Mouse (Mus musculus): ENCODE results near the gene Zfand5. TPM values are rescaled to one million over a fixed set of nuclear protein-coding genes. Genes with fewer than 3 reads are reported as not detected.
A peak's percentile ranks its signal among the peaks of the same experiment; 100 is the strongest.
"Not testable (repeated sequence)": the region's sequence is repeated elsewhere in the genome, so short reads cannot be mapped to it uniquely, and the experiment has no call there.

The Zfand5 gene
- 82.6 and 94.9 TPM in 2 replicates for polyA plus RNA-seq (2015; fragmentation: Nextera tagmentation; extraction: Ambion mirVana)

DNA sequence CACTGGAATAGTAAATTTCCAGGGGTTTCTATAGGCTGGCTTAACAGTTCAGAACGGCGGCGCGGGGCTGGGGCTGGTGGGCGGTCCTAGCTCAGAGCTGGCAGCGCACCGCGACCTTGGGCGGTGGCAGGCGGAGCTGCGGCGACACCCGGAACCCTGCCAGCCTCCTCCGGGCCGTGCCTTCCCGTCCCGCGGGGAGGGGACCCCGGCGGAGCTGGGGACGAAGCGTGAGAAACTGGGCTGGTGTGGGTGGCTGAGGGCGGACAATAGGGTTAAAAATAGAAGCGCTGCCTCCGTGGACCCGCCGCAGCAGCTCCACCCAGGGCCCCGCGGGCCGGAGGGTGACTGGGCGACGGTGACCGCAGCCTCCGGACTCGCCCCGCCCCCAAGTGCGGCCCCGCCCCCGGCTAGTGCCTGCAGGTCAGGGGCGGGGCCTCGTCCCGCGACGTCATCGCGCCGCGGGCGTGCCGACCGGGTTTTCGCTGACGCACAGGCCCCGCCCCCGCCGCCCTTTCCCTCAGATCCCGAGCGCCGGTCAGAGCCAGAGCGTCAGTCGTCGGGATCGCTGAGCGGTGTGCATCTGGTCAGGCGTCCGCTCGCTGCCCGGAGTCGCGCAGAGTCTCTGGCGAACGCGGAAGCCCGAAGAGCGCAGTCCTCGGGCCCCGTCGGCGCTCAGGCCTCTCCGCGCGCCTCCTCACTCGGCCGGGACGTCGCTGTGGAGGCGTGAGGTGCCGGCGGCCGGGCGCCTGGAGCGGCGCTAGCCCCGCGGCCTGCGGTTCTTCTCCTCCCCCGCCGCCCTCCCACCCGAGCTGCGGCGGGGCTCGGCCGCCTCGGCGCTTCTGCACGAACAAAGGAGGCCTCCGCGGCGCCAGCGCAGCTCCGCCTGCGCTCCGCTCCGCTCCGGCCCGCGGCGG, at the start of gene Zfand5:
Zfand5 (plus strand) TSS at position 538 of the 914 bp plus-strand sequence.
- DNase-seq (ENCODE audit: low spot score) = peak; percentile 95

DNA sequence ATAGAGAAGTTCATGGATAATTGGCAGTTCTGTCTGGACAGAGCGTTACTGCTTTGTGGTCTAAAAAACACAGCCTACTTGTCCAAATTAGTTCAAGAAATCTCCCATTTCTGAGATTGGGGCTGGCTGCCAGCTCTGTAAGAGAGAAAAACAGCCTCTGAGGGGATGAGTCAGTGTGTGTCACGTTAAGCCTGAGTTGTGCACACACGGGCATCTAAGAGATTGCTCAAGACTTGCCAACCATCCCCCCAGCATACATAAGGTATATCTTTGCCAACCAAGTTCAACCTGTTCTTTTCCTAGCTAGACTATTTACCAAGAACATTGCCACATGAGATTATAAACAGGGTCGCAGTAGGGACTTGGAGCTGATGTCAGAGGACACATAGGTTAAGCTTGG, 44.9 kb upstream of the Zfand5 start:
- DNase-seq (ENCODE audit: low spot score) = no peak

DNA sequence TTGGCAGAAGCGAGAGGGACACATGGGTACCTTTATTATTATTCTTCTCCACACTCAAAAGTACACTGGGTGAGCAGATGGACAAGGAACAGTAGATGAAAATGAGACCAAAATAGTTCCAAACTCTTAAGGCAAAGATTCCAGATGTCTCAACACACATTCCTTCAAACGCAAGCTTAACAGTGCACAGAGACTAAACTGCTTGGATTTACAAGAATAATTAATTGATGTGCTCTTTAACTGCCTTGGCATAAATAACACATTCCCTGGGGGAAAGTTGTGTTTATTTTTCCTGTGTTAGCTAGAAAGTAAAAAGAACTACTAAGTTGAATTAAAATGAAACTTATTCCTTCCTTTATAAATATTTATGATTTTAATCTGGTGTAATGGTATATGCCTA, 44.3 kb upstream of the Zfand5 start:
- DNase-seq (ENCODE audit: low spot score) = no peak

DNA sequence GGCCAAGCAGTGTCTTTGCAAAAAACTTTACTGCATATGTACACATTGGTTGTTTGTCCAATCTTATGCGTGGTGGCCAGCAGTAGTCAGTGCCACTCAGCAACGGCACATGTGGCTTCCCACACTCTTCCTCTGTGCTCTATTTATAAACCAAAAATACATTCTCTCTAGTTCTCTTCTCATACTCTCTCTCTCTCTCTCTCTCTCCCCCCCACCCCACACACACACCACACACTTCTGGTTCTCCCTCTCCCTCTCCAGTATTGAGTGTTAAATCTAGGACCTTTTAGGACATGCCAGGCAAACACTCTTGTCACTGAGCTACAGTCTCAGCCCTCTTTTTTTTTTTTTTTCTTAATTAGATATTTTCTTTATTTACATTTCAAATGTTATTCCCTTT, 23.3 kb upstream of the Zfand5 start:
- DNase-seq (ENCODE audit: low spot score) = not testable (repeated sequence)

DNA sequence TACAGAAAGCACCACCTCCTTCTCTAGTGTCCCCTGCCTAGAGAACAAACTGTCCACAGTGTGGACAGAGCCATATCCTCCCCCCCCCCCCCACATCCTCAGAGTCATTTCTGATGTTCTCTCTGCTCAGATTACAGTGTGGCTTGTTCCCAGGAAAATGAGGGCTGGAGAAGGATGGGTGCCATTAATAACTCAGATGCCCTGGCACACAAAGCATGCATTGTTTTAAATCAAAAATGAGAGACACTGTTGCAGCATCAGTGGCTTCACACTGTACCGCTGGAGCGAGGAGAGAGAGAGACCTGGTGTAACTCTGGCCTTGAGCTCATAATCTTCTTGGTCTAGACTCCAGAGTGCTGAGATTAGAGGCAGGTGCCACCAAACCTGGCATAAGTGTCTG, 18.2 kb upstream of the Zfand5 start:
- no peak for DNase-seq (ENCODE audit: low spot score)

DNA sequence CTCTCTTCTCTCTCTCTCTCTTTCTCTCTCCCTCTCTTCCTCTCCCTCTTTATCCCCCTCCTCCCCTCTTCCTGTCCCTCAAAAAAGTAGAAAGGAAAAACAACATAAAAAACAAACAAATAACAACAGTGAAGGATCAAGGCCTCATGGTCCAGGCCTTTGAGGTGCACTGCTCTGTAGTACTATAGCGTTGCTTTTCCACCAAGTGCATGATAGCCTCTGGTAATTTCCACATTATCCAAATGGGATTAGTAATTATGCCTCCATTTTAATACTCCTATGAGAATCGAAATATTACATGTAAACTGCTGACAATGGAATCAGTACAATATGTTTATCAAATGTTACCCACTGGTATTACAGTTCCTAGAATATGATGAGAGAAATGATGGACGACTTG, 16.2 kb upstream of the Zfand5 start:
- no peak for DNase-seq (ENCODE audit: low spot score)

DNA sequence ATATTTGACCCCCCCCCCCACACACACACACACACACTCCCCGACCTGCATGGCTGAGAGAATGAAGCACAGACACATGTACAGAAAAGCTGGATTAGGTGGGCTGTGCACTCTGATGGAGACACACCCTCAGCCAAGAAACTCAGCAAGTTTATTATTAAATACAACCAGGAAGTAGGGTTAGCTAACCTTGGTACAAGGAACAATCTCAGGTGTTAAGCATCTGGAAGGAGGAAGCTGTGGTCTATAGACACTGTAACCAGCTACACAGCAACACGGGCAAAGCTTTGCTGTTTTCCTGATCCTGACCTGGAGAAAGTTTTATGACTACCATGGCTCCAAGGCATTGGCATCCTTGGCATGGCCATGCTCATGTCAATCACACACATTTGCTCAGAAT, 12.6 kb upstream of the Zfand5 start:
- no peak for DNase-seq (ENCODE audit: low spot score)

DNA sequence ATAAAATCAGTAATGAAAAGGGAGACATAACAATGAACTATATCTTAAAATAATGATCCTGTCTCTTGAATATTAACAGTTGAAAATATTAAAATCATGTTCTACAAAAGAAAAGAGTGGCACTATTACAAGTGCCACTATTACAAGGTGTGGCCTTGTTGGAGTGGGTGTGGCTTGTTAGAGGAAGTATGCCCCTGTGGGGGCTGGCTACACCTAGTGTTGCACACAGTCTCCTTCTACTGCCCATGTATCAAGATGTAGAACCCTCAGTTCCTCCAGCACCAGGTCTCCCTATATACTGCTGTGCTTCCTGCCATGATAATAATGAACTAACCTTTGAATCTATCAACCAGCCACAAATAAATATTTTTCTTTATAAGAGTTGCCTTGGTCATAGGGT, 11.8 kb upstream of the Zfand5 start:
- DNase-seq (ENCODE audit: low spot score) = no peak

DNA sequence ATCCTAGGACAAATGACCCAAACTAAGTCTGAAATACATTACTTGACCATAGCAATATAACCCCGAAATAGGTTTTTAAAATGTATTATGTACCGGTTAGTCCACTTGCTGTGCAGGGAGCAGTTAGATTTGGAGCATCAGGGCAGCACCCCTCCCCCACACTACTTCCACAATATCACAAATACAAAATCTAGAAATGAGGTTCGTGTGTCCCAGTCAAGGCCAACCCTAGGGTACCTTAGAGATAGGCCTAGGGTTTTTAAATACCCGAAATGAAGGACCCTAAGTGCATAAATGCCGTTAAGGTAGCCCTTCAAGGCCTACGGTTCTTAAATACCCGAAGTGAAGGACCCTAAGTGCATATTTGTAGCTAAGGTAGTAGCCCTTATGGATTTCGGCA, 892 bp upstream of the Zfand5 start:
- no peak for DNase-seq (ENCODE audit: low spot score)

DNA sequence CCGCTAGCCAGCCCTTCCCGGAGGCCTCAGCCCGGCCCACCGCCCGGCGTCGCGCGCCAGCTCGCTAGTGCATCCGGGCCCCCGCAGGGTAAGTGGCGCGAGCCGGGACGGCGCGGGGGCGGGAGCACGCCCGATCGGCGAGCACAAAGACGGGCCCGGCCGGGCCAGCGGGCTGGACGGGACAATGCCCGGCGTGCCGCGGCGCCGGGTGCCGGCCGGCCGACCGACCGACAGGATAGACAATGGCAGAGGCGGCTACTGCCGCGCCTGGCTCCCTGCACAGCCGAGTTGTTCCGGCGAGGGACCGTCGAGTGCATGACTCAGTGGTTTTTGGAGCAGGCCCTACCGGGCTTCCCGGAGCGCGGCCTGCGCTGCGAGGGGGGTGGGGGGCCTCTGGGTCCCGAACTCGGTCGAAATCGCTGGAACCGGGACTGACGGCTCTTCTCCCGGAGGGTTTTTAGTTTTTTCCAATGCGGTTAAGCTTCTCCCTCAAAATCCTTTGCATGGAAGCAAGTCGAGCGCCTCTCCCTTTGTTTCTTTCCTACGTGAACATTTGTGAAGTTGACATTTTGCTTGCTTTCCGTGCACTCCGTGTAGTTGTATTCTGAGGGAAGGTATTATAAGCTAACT, 692 bp downstream of the Zfand5 start:
- peak; percentile 81 for DNase-seq (ENCODE audit: low spot score)

DNA sequence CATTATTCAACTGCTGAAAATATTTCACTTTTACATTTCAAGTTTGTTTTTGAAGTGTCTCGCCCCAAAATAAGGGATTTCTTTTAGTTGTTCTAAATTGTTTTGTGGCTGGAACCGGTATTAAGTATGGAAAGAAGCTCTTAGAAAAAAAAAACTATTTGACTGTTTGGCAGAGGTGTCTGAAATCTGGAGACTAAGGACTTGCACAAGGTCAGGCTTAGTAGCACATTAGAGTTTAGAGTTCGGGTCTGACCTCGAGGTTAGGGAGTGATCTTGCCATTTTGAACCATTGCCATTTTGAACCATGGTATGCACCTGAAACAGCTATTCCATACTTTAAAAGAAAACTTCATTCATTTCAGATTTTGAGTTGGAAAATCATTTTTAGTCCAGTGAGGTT, 1.4 kb downstream of the Zfand5 start:
- DNase-seq (ENCODE audit: low spot score) = peak; percentile 32

DNA sequence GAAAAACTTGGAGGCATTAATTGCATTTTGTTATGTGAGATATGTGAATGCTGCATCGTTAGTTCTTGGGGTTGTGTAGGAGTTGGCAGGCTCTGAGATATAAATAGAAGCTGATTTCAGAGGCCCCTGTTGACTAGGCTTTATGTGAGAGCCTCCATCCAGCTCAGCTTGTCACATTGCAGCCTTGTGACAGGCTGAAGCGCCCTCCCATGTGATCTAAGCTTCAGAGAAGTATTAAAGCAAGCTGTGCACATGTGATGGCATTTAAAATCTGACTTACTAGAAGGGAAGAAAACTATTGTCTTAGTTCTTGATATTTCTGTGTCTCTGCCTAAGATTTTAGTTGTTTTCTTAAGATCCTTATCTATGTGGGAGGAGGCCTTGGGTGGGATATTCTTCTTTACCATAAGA, 2.1 kb downstream of the Zfand5 start:
- peak; percentile 81 for DNase-seq (ENCODE audit: low spot score)

DNA sequence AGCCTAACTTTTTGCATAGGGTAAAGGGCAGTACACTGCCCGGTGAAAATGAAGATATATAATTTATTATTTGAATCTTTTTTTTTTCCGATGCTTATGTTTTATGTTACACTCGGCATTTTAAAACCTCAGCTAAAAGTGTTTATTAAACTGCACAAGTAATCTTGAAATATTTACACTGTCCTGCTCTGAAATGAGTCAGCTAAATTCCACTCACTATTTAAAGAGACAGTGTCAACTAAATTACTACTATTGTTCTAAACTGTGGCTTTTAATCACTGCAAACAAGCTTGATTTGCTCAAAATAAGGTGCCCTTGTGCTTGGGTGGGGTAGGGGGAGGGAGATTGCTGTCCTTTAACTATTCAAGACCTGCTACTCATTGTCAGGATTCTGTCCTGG, 2.6 kb downstream of the Zfand5 start:
- peak; percentile 7 for DNase-seq (ENCODE audit: low spot score)

DNA sequence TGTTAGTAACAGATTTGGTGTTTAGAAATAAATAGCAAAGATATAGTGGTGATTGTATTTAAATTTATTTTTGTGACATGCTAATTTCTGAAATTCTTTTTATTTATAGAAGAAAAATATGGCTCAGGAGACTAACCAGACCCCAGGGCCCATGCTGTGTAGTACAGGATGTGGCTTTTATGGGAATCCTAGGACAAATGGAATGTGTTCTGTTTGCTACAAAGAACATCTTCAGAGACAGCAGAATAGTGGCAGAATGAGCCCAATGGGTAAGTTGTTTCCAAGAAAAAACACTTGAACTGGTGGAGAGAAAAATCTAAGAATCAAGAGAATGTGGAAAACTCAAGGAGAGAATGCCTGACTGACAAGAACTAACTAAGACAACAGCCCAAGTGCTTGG, 4.2 kb downstream of the Zfand5 start:
- DNase-seq (ENCODE audit: low spot score) = no peak

DNA sequence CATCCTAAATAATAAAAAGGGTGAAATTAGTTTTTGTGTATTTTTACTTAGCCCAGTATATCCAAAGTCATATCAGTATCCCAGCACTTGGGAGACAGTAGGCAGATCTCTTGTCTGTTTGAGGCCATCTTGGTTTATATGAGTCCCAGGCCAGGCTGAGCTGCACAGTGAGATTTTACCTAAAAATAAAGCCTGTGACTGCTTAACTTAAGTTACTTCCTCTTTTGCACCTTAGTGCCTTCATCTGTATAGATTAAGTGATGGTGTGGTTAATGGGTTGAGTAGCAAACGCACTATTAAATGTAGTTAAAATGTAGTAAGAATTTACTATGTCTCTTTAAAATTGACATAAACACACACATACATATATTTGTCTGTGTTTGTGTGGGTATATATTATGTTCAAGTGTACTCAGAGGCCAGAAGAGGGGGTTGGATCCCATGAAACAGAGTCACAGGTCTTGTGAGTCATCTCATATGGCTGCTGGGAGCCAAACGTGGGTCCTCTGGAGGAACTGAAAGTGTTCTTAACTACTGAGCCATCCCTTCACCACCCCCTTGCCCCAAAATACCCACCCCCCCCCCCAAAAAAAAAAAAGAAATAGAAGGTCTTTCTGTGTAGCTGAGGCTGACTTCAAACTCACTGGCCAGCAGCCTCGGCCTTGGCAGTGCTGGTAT, 14.5 kb downstream of the Zfand5 start:
- no peak for DNase-seq (ENCODE audit: low spot score)

DNA sequence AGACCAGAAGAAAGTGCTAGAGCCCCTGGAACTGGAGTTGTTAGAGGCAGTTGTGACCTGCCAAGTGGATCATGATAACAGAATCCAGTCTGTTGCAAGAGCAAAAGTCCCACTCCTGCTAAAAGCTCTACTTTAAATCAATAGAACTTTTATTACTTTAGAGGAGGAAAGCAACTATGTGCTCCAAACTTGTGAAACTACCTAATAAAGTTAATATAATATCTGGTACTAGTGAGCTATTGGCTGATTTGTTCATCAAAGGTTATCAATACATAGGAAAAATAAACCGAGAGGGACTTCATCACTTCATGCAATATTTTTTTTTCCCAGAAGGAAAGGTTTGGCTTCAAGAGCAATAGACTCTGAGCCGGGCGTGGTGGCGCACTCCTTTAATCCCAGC, 25.3 kb downstream of the Zfand5 start:
- DNase-seq (ENCODE audit: low spot score) = no peak

DNA sequence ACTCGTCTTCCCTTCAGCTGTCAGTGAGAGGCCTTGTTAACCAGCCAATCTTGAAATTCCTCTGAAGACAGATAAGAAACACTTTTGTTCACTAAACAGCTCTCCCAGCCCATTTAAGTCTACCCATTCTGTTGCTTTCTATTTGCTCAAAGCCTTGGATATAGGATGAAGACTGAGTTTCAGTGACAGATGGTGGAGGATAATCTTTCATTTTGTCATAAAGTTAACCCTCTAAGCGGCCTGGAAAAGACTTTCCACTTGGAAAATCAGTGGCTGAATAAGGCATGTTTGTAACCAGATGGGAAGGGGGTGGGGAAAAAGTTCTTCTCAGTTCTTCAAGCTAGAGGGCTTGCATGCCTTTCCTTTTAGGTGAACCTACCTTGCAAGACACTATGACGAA, 29.7 kb downstream of the Zfand5 start:
- no peak for DNase-seq (ENCODE audit: low spot score)

DNA sequence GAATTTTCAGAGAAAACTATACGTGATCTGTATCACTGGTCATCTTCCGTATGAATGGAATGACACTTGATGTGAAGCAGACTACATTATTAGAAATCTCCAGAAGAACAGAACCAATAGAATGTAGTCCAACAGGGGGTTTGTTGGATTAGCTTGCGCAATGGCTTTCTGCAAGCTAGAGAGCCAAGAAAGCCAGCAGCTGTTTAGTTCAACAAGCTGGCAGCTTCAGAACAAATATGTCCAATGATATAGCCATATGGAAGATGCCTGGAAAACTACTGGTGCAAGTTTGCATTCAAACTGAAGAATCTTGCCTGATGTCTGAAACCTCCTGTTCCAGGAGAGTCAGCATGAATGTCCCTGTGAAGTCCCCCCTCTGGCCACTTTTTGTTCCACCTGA, 35.7 kb downstream of the Zfand5 start:
- DNase-seq (ENCODE audit: low spot score) = no peak

DNA sequence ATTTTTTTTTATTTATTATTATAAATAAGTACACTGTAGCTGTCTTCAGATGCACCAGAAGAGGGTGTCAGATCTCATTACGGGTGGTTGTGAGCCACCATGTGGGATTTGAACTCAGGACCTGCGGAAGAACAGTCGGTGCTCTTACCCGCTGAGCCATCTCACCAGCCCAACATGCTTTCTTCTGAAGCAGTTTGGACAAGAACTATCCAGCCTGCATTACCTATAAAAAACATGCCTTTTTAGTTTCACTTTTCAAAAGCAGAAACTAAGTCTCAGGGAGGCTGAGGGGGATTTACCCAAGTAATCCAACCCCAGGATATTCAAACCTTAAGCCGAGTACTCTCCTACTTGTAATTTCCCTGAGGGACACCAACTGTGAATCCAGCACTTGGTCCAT, 38.3 kb downstream of the Zfand5 start:
- DNase-seq (ENCODE audit: low spot score) = not testable (repeated sequence)

DNA sequence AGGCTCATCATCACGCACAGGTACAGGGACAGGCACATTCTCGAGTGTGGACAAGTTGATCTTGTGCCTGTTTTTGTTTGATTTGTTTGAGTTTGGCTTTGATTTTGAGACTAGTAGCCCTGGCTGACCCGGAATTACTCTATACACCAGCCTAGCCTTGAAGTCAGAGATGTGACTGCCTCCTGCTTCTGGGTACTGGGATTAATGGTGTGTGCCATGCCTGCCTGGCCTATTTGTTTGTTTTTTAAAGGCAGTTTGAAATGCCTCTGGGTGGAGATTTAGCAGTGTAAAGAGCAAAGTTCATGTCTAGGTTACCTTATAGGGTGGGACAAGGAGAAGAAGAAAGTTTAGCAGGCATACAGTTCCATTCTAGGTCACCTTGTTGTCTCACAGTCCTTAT, 43.6 kb downstream of the Zfand5 start:
- no peak for DNase-seq (ENCODE audit: low spot score)

DNA sequence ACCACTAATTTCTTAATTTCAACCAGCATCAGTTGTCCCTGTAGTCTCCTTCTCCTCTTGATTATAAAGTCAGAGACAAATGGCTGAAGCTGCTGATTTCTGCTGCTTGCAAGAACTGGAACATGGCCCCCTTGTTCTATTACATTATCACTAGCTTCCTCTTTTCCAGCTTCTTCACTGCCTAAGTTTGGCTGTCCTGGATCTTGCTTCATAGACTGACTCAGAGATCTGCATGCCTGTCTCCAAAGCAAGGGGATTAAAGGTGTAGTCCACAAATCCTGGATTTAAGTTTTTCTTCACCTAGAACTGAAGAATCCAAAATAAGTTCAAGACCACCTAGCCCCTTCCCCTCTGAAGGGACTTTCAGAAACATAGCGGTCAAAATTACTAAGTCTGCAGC, 47.5 kb downstream of the Zfand5 start:
- DNase-seq (ENCODE audit: low spot score) = no peak

DNA sequence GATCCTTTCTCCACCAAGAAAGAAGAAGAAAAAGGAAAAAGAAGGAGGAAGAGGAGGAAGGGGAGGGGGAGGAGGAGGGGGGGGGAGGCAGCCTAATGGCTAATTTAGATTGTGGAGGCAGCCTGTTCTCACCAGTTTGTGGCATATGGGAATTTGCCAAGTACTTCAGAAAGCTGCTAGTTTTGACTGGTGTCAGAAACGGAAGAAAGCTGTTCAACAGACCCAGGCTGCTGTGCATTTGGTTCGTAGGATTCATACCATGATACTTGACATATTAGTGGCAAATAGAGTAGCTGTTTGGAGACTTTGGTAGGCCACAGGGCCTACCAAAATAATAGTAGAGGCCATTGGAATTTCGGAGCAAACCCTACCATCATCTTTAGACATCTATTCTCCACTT, 53.3 kb downstream of the Zfand5 start:
- DNase-seq (ENCODE audit: low spot score) = no peak
